Mouse (Mus musculus) C2C12 (cell line): Measurements from ENCODE around the gene Fyn. TPM values are rescaled to one million over a fixed set of nuclear protein-coding genes. Genes with fewer than 3 reads are reported as not detected.
A peak's percentile ranks its signal among the peaks of the same experiment; 100 is the strongest.

Experiments
- H3K27me3 ChIP-seq: one replicate; pipeline ENCODE4 v1.6.1; 2011; ENCODE audit not compliant: control insufficient read depth, insufficient read depth, insufficient read length
- H3K36me3 ChIP-seq: one replicate; pipeline ENCODE4 v1.6.1; 2011; ENCODE audit not compliant: control insufficient read depth, insufficient read depth
- H3K4me3 ChIP-seq: one replicate; pipeline ENCODE4 v1.5.1; 2011; ENCODE audit warnings: mild to moderate bottlenecking, control low read depth; ENCODE audit not compliant: poor library complexity, insufficient read depth, severe bottlenecking
- H3K79me2 ChIP-seq: one replicate; pipeline ENCODE4 v1.6.1; 2011; ENCODE audit not compliant: control insufficient read depth, insufficient read depth
- H3K79me3 ChIP-seq: one replicate; pipeline ENCODE4 v1.6.1; 2011; ENCODE audit warnings: low read depth, control low read depth
- H3ac ChIP-seq: one replicate; pipeline ENCODE3; 2011; ENCODE audit warnings: low read depth; ENCODE audit not compliant: control insufficient read depth, insufficient read length
- CEBPB ChIP-seq: IDR thresholded peaks from one replicate; pipeline ENCODE4 v1.6.1; 2011; ENCODE audit warnings: low read depth, mild to moderate bottlenecking, control low read depth, moderate library complexity
- CTCF ChIP-seq: IDR thresholded peaks from one replicate; pipeline ENCODE4 v1.5.1; 2011; ENCODE audit not compliant: control insufficient read depth, insufficient read depth, insufficient read length
- FOSL1 ChIP-seq: IDR thresholded peaks from one replicate; pipeline ENCODE4 v1.8.0; 2011; ENCODE audit warnings: mild to moderate bottlenecking, low read length; ENCODE audit not compliant: poor library complexity, insufficient read depth, severe bottlenecking
- MAX ChIP-seq: IDR thresholded peaks from one replicate; pipeline ENCODE4 v1.6.1; 2011; ENCODE audit warnings: mild to moderate bottlenecking, control low read depth
- MYOD1 ChIP-seq: IDR thresholded peaks from one replicate; pipeline ENCODE4 v1.6.1; 2011; ENCODE audit warnings: low read depth; ENCODE audit not compliant: control insufficient read depth, insufficient read length
- MYOG ChIP-seq: IDR thresholded peaks from one replicate; pipeline ENCODE4 v1.6.1; 2011; ENCODE audit not compliant: control insufficient read depth, insufficient read length; ENCODE audit errors: extremely low read depth
- USF1 ChIP-seq: IDR thresholded peaks from one replicate; pipeline ENCODE4 v1.6.1; 2011; ENCODE audit warnings: low read depth, mild to moderate bottlenecking, control low read depth, moderate library complexity
- polyA plus RNA-seq: library from polyadenylated mRNA; unstranded; fragments of >200 nt; fragmentation: generic; extraction: Trizol; gene quantifications from one replicate; pipeline ENCODE4 v1.2.1, GENCODE M21; 2012; ENCODE audit warnings: missing spikeins

Fyn gene
- polyA plus RNA-seq, 1 experiment: 16.1 TPM

DNA sequence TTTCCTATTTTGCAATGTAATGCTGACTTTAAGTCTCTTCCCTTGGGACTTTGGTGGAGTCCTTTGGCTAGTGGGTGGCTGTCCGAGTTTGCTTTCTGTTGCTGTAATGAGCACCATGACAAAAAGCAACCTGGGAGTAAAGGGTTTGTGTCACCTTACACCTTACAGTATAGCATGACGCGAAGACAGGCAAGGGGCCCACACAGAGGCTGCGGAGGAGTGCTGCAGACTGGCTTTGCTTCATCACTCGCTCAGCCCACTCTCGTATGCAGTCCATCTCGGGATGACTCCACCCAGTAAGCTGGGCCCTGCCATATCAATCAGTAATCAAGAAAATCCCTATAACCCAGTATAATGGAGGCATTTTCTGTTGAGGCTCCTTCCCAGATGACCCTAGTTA lies 65.2 kb downstream of the Fyn start:
- no peaks in the 10 kb centered on the region for H3K36me3 ChIP-seq
- H3K79me2 ChIP-seq: peaks cover 12% of the 10 kb centered on the region
- TF ChIP-seq MYOD1: no peak
- no peak for TF ChIP-seq MYOG
- no peak for TF ChIP-seq CTCF
- TF ChIP-seq MAX: no peak
- no peak for TF ChIP-seq FOSL1
- no peak for TF ChIP-seq USF1
- TF ChIP-seq CEBPB: no peak
- no peak overlapping the region for H3K4me3 ChIP-seq
- H3K79me3 ChIP-seq: no peaks in the 10 kb centered on the region
- H3K27me3 ChIP-seq: no peaks in the 10 kb centered on the region
- no peak overlapping the region for H3ac ChIP-seq

DNA sequence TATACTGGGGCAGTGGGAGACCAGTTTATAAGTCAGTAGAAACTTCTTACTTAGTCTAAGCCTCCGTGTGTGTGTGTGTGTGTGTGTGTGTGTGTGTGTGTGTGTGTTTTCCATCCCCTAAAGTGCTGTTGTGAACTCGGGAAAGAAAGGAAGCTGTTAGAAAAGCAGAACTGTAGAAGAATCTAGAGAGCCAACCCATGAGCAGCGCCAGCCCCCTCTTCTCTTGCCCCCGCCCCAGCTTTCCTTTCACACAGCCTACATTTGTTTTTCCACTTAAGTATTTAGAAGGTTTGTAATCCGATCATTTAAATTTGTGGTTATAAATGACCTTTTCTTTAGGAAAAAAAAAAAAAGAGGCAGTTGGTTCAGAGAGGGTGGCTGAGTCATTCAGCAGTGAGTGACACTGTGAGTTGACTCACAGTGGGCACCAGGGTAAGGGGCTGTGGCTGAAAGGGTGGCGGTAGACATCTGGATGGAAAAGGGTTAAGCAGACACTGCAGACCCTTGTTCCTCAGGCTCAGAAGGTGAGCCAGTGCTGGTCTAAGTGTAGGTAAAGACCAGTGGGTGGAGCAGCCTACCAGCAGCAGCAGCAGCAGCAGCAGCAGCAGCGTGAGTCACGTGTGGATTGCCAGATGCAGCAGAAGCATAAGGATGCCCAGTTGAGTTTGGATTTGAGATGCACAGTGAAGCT lies 66.2 kb downstream of the Fyn start:
- Histone ChIP-seq H3K79me2 (peaks cover 12% of the 10 kb centered on the region), H3K4me3 (no peak overlapping the region), H3K36me3 (no peaks in the 10 kb centered on the region), H3K79me3 (no peaks in the 10 kb centered on the region), H3K27me3 (no peaks in the 10 kb centered on the region), H3ac (no peak overlapping the region)
- TF ChIP-seq USF1 (peak; percentile 66), CEBPB (no peak), FOSL1 (peak; percentile 28)

DNA sequence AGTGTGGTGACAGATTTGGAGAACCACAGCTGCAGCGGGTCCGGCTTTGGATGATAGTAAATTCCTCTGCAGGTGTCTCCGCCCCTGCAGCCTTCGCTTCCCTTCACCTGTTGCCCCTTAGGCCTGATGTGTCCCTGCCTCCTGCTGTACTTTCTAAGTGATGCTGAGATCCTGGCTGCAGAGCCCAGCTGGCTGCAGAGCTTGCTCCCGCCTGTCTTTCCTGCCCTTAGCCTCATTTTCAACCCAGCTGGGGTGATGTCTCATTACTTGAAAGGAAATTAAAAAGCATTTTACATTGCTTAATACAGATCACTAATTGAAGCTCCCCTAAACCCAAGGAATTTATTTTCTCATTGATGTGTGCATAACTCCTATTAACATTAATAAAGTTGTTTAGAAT lies 70.2 kb downstream of the Fyn start:
- Histone ChIP-seq H3K27me3 (no peaks in the 10 kb centered on the region), H3K4me3 (no peak overlapping the region), H3K36me3 (no peaks in the 10 kb centered on the region), H3K79me3 (no peaks in the 10 kb centered on the region), H3K79me2 (no peaks in the 10 kb centered on the region), H3ac (no peak overlapping the region)
- TF ChIP-seq FOSL1: no peak
- no peak for TF ChIP-seq CEBPB
- TF ChIP-seq USF1: no peak
- no peak for TF ChIP-seq MAX
- TF ChIP-seq MYOD1: no peak
- TF ChIP-seq MYOG: no peak
- no peak for TF ChIP-seq CTCF

DNA sequence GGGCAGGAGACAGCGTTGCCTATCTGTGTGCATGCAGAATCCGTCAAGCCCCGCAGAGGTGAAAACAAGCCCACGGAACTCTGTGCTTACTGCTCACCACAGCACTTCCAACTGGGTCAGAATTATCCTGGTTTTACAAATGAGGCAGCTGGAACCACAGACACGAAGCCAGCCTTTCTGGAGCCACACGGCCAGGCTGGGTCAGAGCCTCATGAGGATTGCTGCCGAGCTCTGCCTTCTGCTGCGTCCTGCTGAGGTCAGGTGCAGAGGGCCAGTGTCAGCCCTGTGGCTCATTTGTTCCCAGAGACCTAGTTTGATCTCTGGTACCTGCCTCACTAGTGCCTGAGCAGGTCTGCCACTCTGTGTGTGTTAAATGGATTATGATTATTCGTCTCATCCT lies 71.9 kb downstream of the Fyn start:
- H3ac ChIP-seq: no peak overlapping the region
- H3K36me3 ChIP-seq: no peaks in the 10 kb centered on the region
- H3K4me3 ChIP-seq: no peak overlapping the region
- no peaks in the 10 kb centered on the region for H3K27me3 ChIP-seq
- no peaks in the 10 kb centered on the region for H3K79me2 ChIP-seq
- TF ChIP-seq MAX (no peak), CEBPB (no peak), FOSL1 (no peak), USF1 (no peak), MYOG (no peak), CTCF (no peak), MYOD1 (no peak)
- H3K79me3 ChIP-seq: no peaks in the 10 kb centered on the region

DNA sequence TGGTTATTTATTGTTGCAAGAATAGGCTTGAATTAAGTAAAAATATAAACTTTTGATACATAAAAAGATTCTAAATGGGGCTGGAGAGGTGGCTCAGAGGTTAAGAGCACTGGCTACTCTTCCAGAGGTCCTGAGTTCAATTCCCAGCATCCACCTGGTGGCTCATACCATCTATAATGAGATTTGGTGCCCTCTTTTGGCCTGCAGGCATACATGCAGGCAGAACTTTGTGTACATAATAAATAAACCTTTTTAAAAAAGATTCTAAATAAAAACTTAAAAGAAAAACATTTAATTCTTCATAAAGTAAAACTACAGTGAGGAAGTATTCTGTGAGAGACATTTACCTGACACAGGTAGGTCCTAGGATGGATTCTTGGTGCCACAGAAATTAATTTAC lies 73.0 kb downstream of the Fyn start:
- TF ChIP-seq CEBPB (no peak), FOSL1 (no peak), MYOG (no peak), MYOD1 (no peak), USF1 (no peak), CTCF (no peak), MAX (no peak)
- no peaks in the 10 kb centered on the region for H3K27me3 ChIP-seq
- H3K4me3 ChIP-seq: no peak overlapping the region
- H3K79me2 ChIP-seq: no peaks in the 10 kb centered on the region
- no peak overlapping the region for H3ac ChIP-seq
- no peaks in the 10 kb centered on the region for H3K36me3 ChIP-seq
- H3K79me3 ChIP-seq: no peaks in the 10 kb centered on the region

DNA sequence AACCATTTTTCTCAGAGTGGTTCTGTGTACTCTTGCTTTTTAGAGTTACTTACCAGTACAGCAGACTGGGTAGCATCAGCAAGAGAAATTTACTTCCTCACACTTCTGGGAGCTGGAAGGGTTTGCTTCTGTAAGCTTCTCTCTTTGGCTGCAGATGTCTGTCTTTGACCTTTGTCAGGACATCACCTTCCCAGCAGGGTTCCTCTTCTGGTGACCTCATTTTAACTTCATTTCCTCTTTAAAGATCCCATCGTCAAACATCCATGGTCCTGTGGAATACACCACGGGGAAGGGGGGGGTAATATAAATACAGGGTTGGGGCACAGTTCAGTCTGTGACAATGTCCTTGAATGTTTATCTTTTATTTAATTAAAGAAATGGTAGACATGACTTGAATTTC lies 74.5 kb downstream of the Fyn start:
- H3K79me3 ChIP-seq: no peaks in the 10 kb centered on the region
- H3K4me3 ChIP-seq: no peak overlapping the region
- H3ac ChIP-seq: no peak overlapping the region
- no peaks in the 10 kb centered on the region for H3K36me3 ChIP-seq
- H3K27me3 ChIP-seq: no peaks in the 10 kb centered on the region
- no peaks in the 10 kb centered on the region for H3K79me2 ChIP-seq
- TF ChIP-seq USF1 (no peak), MAX (no peak), CTCF (no peak), MYOG (no peak), MYOD1 (no peak), CEBPB (no peak), FOSL1 (no peak)
